Comparison of ENCODE assay signal across 14 mouse cellular contexts in genomic region chr10:78001796-78002195, GRCm38 (mm10). TPM values are rescaled to one million over a fixed set of nuclear protein-coding genes. Genes with fewer than 3 reads are reported as not detected.
DNase-seq lines count a peak whose midpoint lies in the region; ATAC-seq and TF ChIP-seq lines count a peak whose summit lies in the region.
"Had no signal": no experiment of that assay in that cellular context is flagged by ENCODE, and none has a peak within 500 bp of the region (broad histone marks: within the 10 kb centered on the region; RNA-seq: fewer than 3 reads in every experiment).

No protein-coding gene starts in this region.

- WGBS in forebrain, postnatal 0 days: 72% methylated on average over 11 of the region's 11 CpGs
- WGBS in forebrain, embryonic 13.5 days: 87% methylated on average over 11 of the region's 11 CpGs

- intact Hi-C loops in gastrocnemius, adult 2 months (cut with DNase I): no loop called here

- peaks cover 54% of the 10 kb centered on the region for H3K36me3 ChIP-seq in forebrain, postnatal 0 days (ENCODE audit: insufficient read depth)
- peaks cover 86% of the 10 kb centered on the region for H3K36me3 ChIP-seq in forebrain, embryonic 13.5 days (ENCODE audit: poor library complexity, severe bottlenecking)

- H3K4me3 ChIP-seq in forebrain, postnatal 0 days (ENCODE audit: low read depth, low read length): no peak overlapping the region
- no peak overlapping the region for H3K4me3 ChIP-seq in forebrain, embryonic 13.5 days
- no peak overlapping the region for H3K4me3 ChIP-seq in gastrocnemius, adult 2 months
- H3K4me3 ChIP-seq: embryonic facial prominence, embryonic 10.5 days; midbrain, embryonic 10.5 days had no signal

- H3K9ac ChIP-seq in forebrain, postnatal 0 days: no peak overlapping the region
- no peak overlapping the region for H3K9ac ChIP-seq in forebrain, embryonic 13.5 days

- H3K9me3 ChIP-seq in forebrain, postnatal 0 days (ENCODE audit: low read length): no peaks in the 10 kb centered on the region
- no peaks in the 10 kb centered on the region for H3K9me3 ChIP-seq in forebrain, embryonic 13.5 days (replicated peaks)
- H3K9me3 ChIP-seq: embryonic facial prominence, embryonic 10.5 days; midbrain, embryonic 10.5 days had no signal

- H3K4me2 ChIP-seq in forebrain, postnatal 0 days (ENCODE audit: low read depth): no peak overlapping the region
- no peak overlapping the region for H3K4me2 ChIP-seq in forebrain, embryonic 13.5 days

- peak; percentile 48 for DNase-seq in forebrain, postnatal 0 days
- DNase-seq in gastrocnemius, adult 2 months: peak; percentile 78
- peak; percentile 84 for DNase-seq in layer of hippocampus, adult 9-10 months (ENCODE audit: low spot score)
- DNase-seq in lung, postnatal 36 days: peak; percentile 37
- DNase-seq in spleen, adult 18-20 months: no peak
- DNase-seq in adrenal gland, postnatal 36 days: no peak

- TF ChIP-seq CTCF in forebrain, postnatal 0 days (IDR thresholded peaks at IDR 0.05; ENCODE audit: low read depth): no peak
- no peak for TF ChIP-seq CTCF in gastrocnemius, adult 2 months (IDR thresholded peaks at IDR 0.05)

- H3K27ac ChIP-seq in forebrain, postnatal 0 days (ENCODE audit: low read depth, low read length): no peak overlapping the region
- no peak overlapping the region for H3K27ac ChIP-seq in forebrain, embryonic 13.5 days
- H3K27ac ChIP-seq in gastrocnemius, adult 2 months: no peak overlapping the region
- H3K27ac ChIP-seq: embryonic facial prominence, embryonic 10.5 days; midbrain, embryonic 10.5 days had no signal

- H3K4me1 ChIP-seq in forebrain, postnatal 0 days (ENCODE audit: insufficient read depth): no peaks in the 10 kb centered on the region; the same call in 1 of the 2 replicates
- H3K4me1 ChIP-seq in forebrain, embryonic 13.5 days: peaks cover 16% of the 10 kb centered on the region

- no peaks in the 10 kb centered on the region for H3K27me3 ChIP-seq in forebrain, postnatal 0 days (ENCODE audit: insufficient read depth, low read length)
- no peaks in the 10 kb centered on the region for H3K27me3 ChIP-seq in forebrain, embryonic 13.5 days

- peak; percentile 61 for ATAC-seq in forebrain, postnatal 0 days
- no peak for ATAC-seq in forebrain, embryonic 13.5 days
- ATAC-seq in monocyte, adult 5-6 weeks (replicated peaks; ENCODE audit: insufficient number of reproducible peaks, low FRiP score, low TSS enrichment, poor library complexity, severe bottlenecking): no peak
- ATAC-seq: intestine, embryonic 16.5 days had no signal

RNA-seq across cellular contexts. Expression of gene Pfkl, which starts 8.1 kb away (rescaled TPM):
- total RNA-seq in forebrain, postnatal 0 days (2014; rRNA removed): 85.6 and 112 TPM in 2 replicates
- polyA plus RNA-seq in forebrain, postnatal 0 days (2015; fragmentation: Nextera tagmentation; extraction: Ambion mirVana): 57.3 and 72.9 TPM in 2 replicates
- polyA plus RNA-seq in forebrain, embryonic 13.5 days (2015; fragmentation: Nextera tagmentation; extraction: Ambion mirVana): 98.0 and 114 TPM in 2 replicates
- total RNA-seq in gastrocnemius, adult 2 months (2021): 1 to 10 TPM; 6.0 to 6.5 TPM
- 46.0 to 51.9 TPM (median 46.4 TPM) in 3 replicates for total RNA-seq in monocyte, adult 5-6 weeks (2017)
- 100 to 1,000 TPM; 116 to 131 TPM for total RNA-seq in adrenal gland, postnatal 36 days (2021)

RNA-seq across cellular contexts. Expression of gene 1810043G02Rik, which starts 23.5 kb away (rescaled TPM):
- 46.5 and 50.4 TPM in 2 replicates for total RNA-seq in forebrain, postnatal 0 days (2014; rRNA removed)
- 54.5 and 56.8 TPM in 2 replicates for polyA plus RNA-seq in forebrain, postnatal 0 days (2015; fragmentation: Nextera tagmentation; extraction: Ambion mirVana)
- 26.7 and 36.1 TPM in 2 replicates for polyA plus RNA-seq in forebrain, embryonic 13.5 days (2015; fragmentation: Nextera tagmentation; extraction: Ambion mirVana)
- total RNA-seq in gastrocnemius, adult 2 months (2021): 1 to 10 TPM; 3.8 to 4.3 TPM
- 4.8 to 8.2 TPM (median 5.5 TPM) in 3 replicates for total RNA-seq in monocyte, adult 5-6 weeks (2017)
- 10 to 100 TPM; 18.6 to 20.9 TPM for total RNA-seq in adrenal gland, postnatal 36 days (2021)

RNA-seq across cellular contexts. Expression of gene Trpm2, which starts 31.4 kb away (rescaled TPM):
- 5.5 and 8.7 TPM in 2 replicates for total RNA-seq in forebrain, postnatal 0 days (2014; rRNA removed)
- 2.4 and 4.5 TPM in 2 replicates for polyA plus RNA-seq in forebrain, postnatal 0 days (2015; fragmentation: Nextera tagmentation; extraction: Ambion mirVana)
- 1.4 and 1.6 TPM in 2 replicates for polyA plus RNA-seq in forebrain, embryonic 13.5 days (2015; fragmentation: Nextera tagmentation; extraction: Ambion mirVana)
- under 1 TPM in 1 of 2 experiments, not detected in 1; 0.33 TPM for total RNA-seq in gastrocnemius, adult 2 months (2021)
- 27.0 to 37.5 TPM (median 35.8 TPM) in 3 replicates for total RNA-seq in monocyte, adult 5-6 weeks (2017)
- 1 to 10 TPM; 2.2 to 4.7 TPM for total RNA-seq in adrenal gland, postnatal 36 days (2021)

RNA-seq across cellular contexts. Expression of gene Dnmt3l, which starts 40.0 kb away (rescaled TPM):
- total RNA-seq in forebrain, postnatal 0 days (2014; rRNA removed): not detected in 2 replicates
- not detected in 2 replicates for polyA plus RNA-seq in forebrain, postnatal 0 days (2015; fragmentation: Nextera tagmentation; extraction: Ambion mirVana)
- not detected in 2 replicates for polyA plus RNA-seq in forebrain, embryonic 13.5 days (2015; fragmentation: Nextera tagmentation; extraction: Ambion mirVana)
- total RNA-seq in gastrocnemius, adult 2 months (2021): not detected
- total RNA-seq in monocyte, adult 5-6 weeks (2017): not detected in 3 replicates
- total RNA-seq in adrenal gland, postnatal 36 days (2021): 10 to 100 TPM; 24.1 to 38.1 TPM
- total RNA-seq: liver, adult 2 months; neutrophil, adult 5-6 weeks had no signal
- polyA plus RNA-seq: C2C12; embryonic facial prominence, embryonic 10.5 days; liver, adult 2 months had no signal

RNA-seq across cellular contexts. Expression of gene Aire, which starts 41.6 kb away (rescaled TPM):
- total RNA-seq in forebrain, postnatal 0 days (2014; rRNA removed): 0.15 TPM in 1 of 2 replicates, not detected in the other
- polyA plus RNA-seq in forebrain, postnatal 0 days (2015; fragmentation: Nextera tagmentation; extraction: Ambion mirVana): 0.14 and 0.29 TPM in 2 replicates
- 0.18 TPM in 1 of 2 replicates, not detected in the other for polyA plus RNA-seq in forebrain, embryonic 13.5 days (2015; fragmentation: Nextera tagmentation; extraction: Ambion mirVana)
- not detected for total RNA-seq in gastrocnemius, adult 2 months (2021)
- total RNA-seq in monocyte, adult 5-6 weeks (2017): not detected in 3 replicates
- total RNA-seq in adrenal gland, postnatal 36 days (2021): not detected
- total RNA-seq: liver, adult 2 months had no signal
- polyA plus RNA-seq: C2C12; liver, adult 2 months had no signal

Comparison
In these comparisons a context has a peak if more than half of its experiments do, and no peak if none do; other contexts are left out.
1. DNase-seq: peak in forebrain, postnatal 0 days (single experiment), gastrocnemius, adult 2 months (single experiment), layer of hippocampus, adult 9-10 months (single experiment) and lung, postnatal 36 days (single experiment); none in spleen, adult 18-20 months (0 of 2) and adrenal gland, postnatal 36 days (0 of 2).